ENCODE assay signal across 19 mouse cellular contexts in genomic region chr9:63746980-63747379, GRCm38 (mm10). TPM values are rescaled to one million over a fixed set of nuclear protein-coding genes. Genes with fewer than 3 reads are reported as not detected.
DNase-seq lines count a peak whose midpoint lies in the region; ATAC-seq and TF ChIP-seq lines count a peak whose summit lies in the region.
"Had no signal": no experiment of that assay in that cellular context is flagged by ENCODE, and none has a peak within 500 bp of the region (broad histone marks: within the 10 kb centered on the region; RNA-seq: fewer than 3 reads in every experiment).

No protein-coding gene starts in this region.

- H3K27ac ChIP-seq in forebrain, embryonic 10.5 days: peak overlapping the region; percentile 51; the same call in 1 of the 2 replicates
- H3K27ac ChIP-seq in forebrain, embryonic 12.5 days: no peak overlapping the region
- H3K27ac ChIP-seq in heart, embryonic 14.5 days (replicated peaks in 1 of 2; ENCODE audit: control insufficient read depth in 1 of 2, insufficient read depth in 1 of 2, low read depth in 2 of 2, low read length in 2 of 2): peak overlapping the region in 1 of 2 experiments; percentile 77; a peak in 2 of 4 replicates
- H3K27ac ChIP-seq in layer of hippocampus, adult 2 months: peak overlapping the region; percentile 43; the same call in 1 of the 2 replicates
- H3K27ac ChIP-seq in embryonic facial prominence, embryonic 10.5 days (replicated peaks): peak overlapping the region; percentile 67; the same call in 1 of the 2 replicates
- H3K27ac ChIP-seq: hindbrain, embryonic 14.5 days; neural tube, embryonic 12.5 days had no signal

- no peak for DNase-seq in forebrain, embryonic 10.5 days (ENCODE audit: extremely low spot score, low spot score)
- no peak for DNase-seq in heart, postnatal 14 days
- DNase-seq in layer of hippocampus, adult 2 months (ENCODE audit: low spot score in 2 of 2): no peak
- DNase-seq in layer of hippocampus, postnatal 36 days: no peak
- DNase-seq in embryonic facial prominence, embryonic 10.5 days (ENCODE audit: low spot score): no peak
- no peak for DNase-seq in cerebellum, postnatal 4 days (ENCODE audit: low spot score in 2 of 2)
- DNase-seq: cerebellum, adult 2 months; cerebellum, postnatal 25 days; embryo, embryonic 11 days; heart, postnatal 4 days; lung, embryonic 14.5 days; midbrain, embryonic 14.5 days; right cerebral cortex, postnatal 25 days; thymus, postnatal 14 days had no signal

- peaks cover 95% of the 10 kb centered on the region for H3K4me1 ChIP-seq in forebrain, embryonic 10.5 days
- H3K4me1 ChIP-seq in forebrain, embryonic 12.5 days: peaks cover 76% of the 10 kb centered on the region
- peaks cover 73 to 83% of the 10 kb centered on the region in 2 experiments for H3K4me1 ChIP-seq in heart, embryonic 14.5 days (ENCODE audit: control insufficient read depth in 2 of 2, insufficient read depth in 2 of 2, low read length in 2 of 2)
- peaks cover 100% of the 10 kb centered on the region for H3K4me1 ChIP-seq in embryonic facial prominence, embryonic 10.5 days

- no peak overlapping the region for H3K4me2 ChIP-seq in forebrain, embryonic 12.5 days
- H3K4me2 ChIP-seq in heart, embryonic 14.5 days (ENCODE audit: low read length): no peak overlapping the region
- H3K4me2 ChIP-seq: hindbrain, embryonic 14.5 days; lung, embryonic 14.5 days had no signal

- intact Hi-C loops in heart, postnatal 14 days (cut with DNase I): no loop called here

- TF ChIP-seq CTCF in layer of hippocampus, adult 2 months (conservative IDR thresholded peaks at IDR 0.05): no peak

- H3K27me3 ChIP-seq in forebrain, embryonic 10.5 days (ENCODE audit: poor library complexity, severe bottlenecking): no peaks in the 10 kb centered on the region
- no peaks in the 10 kb centered on the region for H3K27me3 ChIP-seq in forebrain, embryonic 12.5 days
- no peaks in the 10 kb centered on the region for H3K27me3 ChIP-seq in heart, embryonic 14.5 days (ENCODE audit: control insufficient read depth, insufficient read depth, low read length)
- no peaks in the 10 kb centered on the region for H3K27me3 ChIP-seq in embryonic facial prominence, embryonic 10.5 days (replicated peaks; ENCODE audit: low read depth, poor library complexity, severe bottlenecking)
- H3K27me3 ChIP-seq: neural tube, embryonic 12.5 days had no signal

- no peak overlapping the region for H3K4me3 ChIP-seq in forebrain, embryonic 10.5 days
- no peak overlapping the region for H3K4me3 ChIP-seq in forebrain, embryonic 12.5 days (replicated peaks)
- H3K4me3 ChIP-seq in heart, embryonic 14.5 days (ENCODE audit: control insufficient read depth in 1 of 2, insufficient read depth in 1 of 2, low read depth in 1 of 2, low read length in 2 of 2): no peak overlapping the region
- no peak overlapping the region for H3K4me3 ChIP-seq in layer of hippocampus, adult 2 months
- H3K4me3 ChIP-seq in embryonic facial prominence, embryonic 10.5 days: no peak overlapping the region
- H3K4me3 ChIP-seq: neural tube, embryonic 12.5 days had no signal

- H3K9me3 ChIP-seq in forebrain, embryonic 10.5 days: no peaks in the 10 kb centered on the region
- no peaks in the 10 kb centered on the region for H3K9me3 ChIP-seq in forebrain, embryonic 12.5 days
- no peaks in the 10 kb centered on the region for H3K9me3 ChIP-seq in heart, embryonic 14.5 days (ENCODE audit: control insufficient read depth, low read length)
- H3K9me3 ChIP-seq in embryonic facial prominence, embryonic 10.5 days: no peaks in the 10 kb centered on the region
- H3K9me3 ChIP-seq: neural tube, embryonic 12.5 days had no signal

- no peak overlapping the region for H3K9ac ChIP-seq in forebrain, embryonic 12.5 days
- H3K9ac ChIP-seq in heart, embryonic 14.5 days (ENCODE audit: low read length): 0 out of 2 replicates have a peak overlapping the region, but pooled peaks have one; percentile 65
- H3K9ac ChIP-seq: hindbrain, embryonic 14.5 days; lung, embryonic 14.5 days; neural tube, embryonic 12.5 days had no signal

- ATAC-seq in forebrain, embryonic 12.5 days (ENCODE audit: low FRiP score): no peak
- no peak for ATAC-seq in heart, embryonic 14.5 days (ENCODE audit: insufficient number of reproducible peaks, insufficient read depth, low FRiP score, low read depth)
- ATAC-seq: inflammation-experienced regulatory T-cells, adult 6 months had no signal

- WGBS in forebrain, embryonic 10.5 days: 96% methylated on average over 3 of the region's 3 CpGs
- 95% methylated on average over 3 of the region's 3 CpGs for WGBS in forebrain, embryonic 12.5 days
- 91% methylated on average over 3 of the region's 3 CpGs for WGBS in heart, embryonic 14.5 days
- 90% methylated on average over 3 of the region's 3 CpGs for WGBS in embryonic facial prominence, embryonic 10.5 days

- peaks cover 19% of the 10 kb centered on the region for H3K36me3 ChIP-seq in forebrain, embryonic 10.5 days (replicated peaks)
- H3K36me3 ChIP-seq in forebrain, embryonic 12.5 days (replicated peaks): no peaks in the 10 kb centered on the region
- no peaks in the 10 kb centered on the region for H3K36me3 ChIP-seq in heart, embryonic 14.5 days (ENCODE audit: control insufficient read depth, insufficient read depth, low read length)
- peaks cover 19% of the 10 kb centered on the region for H3K36me3 ChIP-seq in embryonic facial prominence, embryonic 10.5 days (replicated peaks)
- H3K36me3 ChIP-seq: neural tube, embryonic 12.5 days had no signal

RNA-seq across cellular contexts. Expression of gene Smad3, which starts 10.8 kb away (rescaled TPM):
- 22.1 and 25.5 TPM in 2 replicates for polyA plus RNA-seq in forebrain, embryonic 10.5 days (2016; fragmentation: Nextera tagmentation; extraction: Ambion mirVana)
- polyA plus RNA-seq in forebrain, embryonic 12.5 days (2016; fragmentation: Nextera tagmentation; extraction: Ambion mirVana): 23.1 and 23.6 TPM in 2 replicates
- polyA plus RNA-seq in heart, embryonic 14.5 days (2014; fragmentation: Nextera tagmentation; extraction: Ambion mirVana): 7.6 and 10.4 TPM in 2 replicates
- total RNA-seq in heart, postnatal 14 days (2021): 10 to 100 TPM; 13.2 to 14.8 TPM
- total RNA-seq in layer of hippocampus, adult 2 months (2021): 10 to 100 TPM; 48.7 to 49.6 TPM
- 10 to 100 TPM; 40.1 to 45.2 TPM for total RNA-seq in layer of hippocampus, postnatal 36 days (2021)
- polyA plus RNA-seq in embryonic facial prominence, embryonic 10.5 days (2016; fragmentation: Nextera tagmentation; extraction: Ambion mirVana): 23.4 and 25.5 TPM in 2 replicates
